Mouse (Mus musculus) liver, adult 2 months (tissue): ENCODE data around the gene Pih1d1.
"Not testable (repeated sequence)": the region's sequence is repeated elsewhere in the genome, so short reads cannot be mapped to it uniquely, and the experiment has no call there.

Experiments
- CTCF ChIP-seq: fragments of 200-500 bp; IDR thresholded peaks from 2 replicates; pipeline ENCODE4 v1.5.1; 2011; ENCODE audit warnings: low read depth, low read length, control low read depth
- POLR2A ChIP-seq: fragments of 200-500 bp; IDR thresholded peaks from 2 replicates; pipeline ENCODE4 v1.6.1; 2011; ENCODE audit warnings: low read length, control low read depth; ENCODE audit not compliant: insufficient read depth; ENCODE audit errors: extremely low read depth

GRCm38 (mm10) chr7:45110089-45110488 lies 44.0 kb upstream of the Pih1d1 start:
- TF ChIP-seq CTCF, POLR2A: not testable (repeated sequence)
